Mouse (Mus musculus) heart, adult 2 months (tissue): ENCODE results near the gene Mnt. TPM values are rescaled to one million over a fixed set of nuclear protein-coding genes. Genes with fewer than 3 reads are reported as not detected.
A peak's percentile ranks its signal among the peaks of the same experiment; 100 is the strongest.

Experiments used
- DNase-seq, 2 experiments: peaks; one replicate each; pipeline ENCODE4 v3.0.0; 2021
- H3K27ac ChIP-seq: fragments of 200-600 bp; 2 replicates; pipeline ENCODE4 v1.8.1; 2022
- H3K27me3 ChIP-seq: fragments of 200-500 bp; 2 replicates; pipeline ENCODE4 v1.6.1; 2012; ENCODE audit warnings: mild to moderate bottlenecking, low read length, inconsistent platforms, mixed read lengths; ENCODE audit not compliant: control insufficient read depth, insufficient read depth
- H3K36me3 ChIP-seq: fragments of 200-500 bp; 2 replicates; pipeline ENCODE4 v1.6.1; 2012; ENCODE audit warnings: low read length, inconsistent platforms; ENCODE audit not compliant: control insufficient read depth, insufficient read depth
- H3K4me1 ChIP-seq: fragments of 200-500 bp; 2 replicates; pipeline ENCODE4 v1.6.1; 2011; ENCODE audit warnings: low read length; ENCODE audit not compliant: control insufficient read depth, insufficient read depth
- H3K4me3 ChIP-seq: fragments of 200-600 bp; 2 replicates; pipeline ENCODE4 v1.8.1; 2022
- H3K79me2 ChIP-seq: fragments of 200-500 bp; replicated peaks from 2 replicates; pipeline ENCODE4 v1.6.1; 2012; ENCODE audit warnings: mild to moderate bottlenecking, inconsistent platforms, low read length, moderate library complexity, mixed read lengths; ENCODE audit not compliant: control insufficient read depth, insufficient read depth
- H3K9ac ChIP-seq: fragments of 200-500 bp; 2 replicates; pipeline ENCODE4 v1.6.1; 2012; ENCODE audit warnings: low read depth, mild to moderate bottlenecking, control low read depth, inconsistent platforms, low read length, mixed read lengths
- CTCF ChIP-seq: fragments of 200-600 bp; IDR thresholded peaks from 2 replicates; pipeline ENCODE4 v1.8.1; 2022; ENCODE audit warnings: antibody characterized with exemption, mild to moderate bottlenecking, moderate library complexity
- EP300 ChIP-seq: fragments of 200-500 bp; IDR thresholded peaks from 2 replicates; pipeline ENCODE4 v1.6.1; 2011; ENCODE audit warnings: low read depth, low read length, control low read depth; ENCODE audit not compliant: insufficient read depth
- POLR2A ChIP-seq: fragments of 200-500 bp; IDR thresholded peaks from 2 replicates; pipeline ENCODE4 v1.6.1; 2011; ENCODE audit warnings: mild to moderate bottlenecking, low read depth, low read length, control low read depth; ENCODE audit not compliant: insufficient read depth
- WGBS: fragments of 180-500 bp; shearing (Covaris S2); methylation state at CpG from one replicate; pipeline ENCODE4 v1.1.7; 2018; 5-methylcytosine and 5-hydroxymethylcytosine counted together
- intact Hi-C: fragments of 180-260 bp; cut with DNase I; formaldehyde crosslinking; loops from one replicate; pipeline ENCODE4 v1.15.1; 2025
- polyA plus RNA-seq: library from polyadenylated mRNA; depleted of rRNA; stranded (reverse); fragments of >200 nt; gene quantifications from 2 replicates; pipeline ENCODE4 v1.2.3, GENCODE M21; 2012
- total RNA-seq, 2 experiments: library from RNA; stranded (reverse); gene quantifications; 2 replicates each; pipeline ENCODE4 v1.2.3; 2021

Mnt gene
- total and polyA plus RNA-seq, 3 experiments, result 6.7 to 10.7 (median 6.9) TPM

GRCm38 (mm10) chr11:74828965-74829550, 1.7 kb upstream of the Mnt start:
- H3K4me1 ChIP-seq, result peaks cover 14% of the 10 kb centered on the region
- 39% methylated on average over 11 of the region's 11 CpGs for WGBS
- peak overlapping the region; percentile 98 for H3K27ac ChIP-seq
- peak overlapping the region; percentile 99; the same call in 1 of the 2 replicates for H3K4me3 ChIP-seq
- no peaks in the 10 kb centered on the region for H3K27me3 ChIP-seq
- peak in 1 of 2 experiments; percentile 28 for DNase-seq
- no peaks in the 10 kb centered on the region for H3K79me2 ChIP-seq
- intact Hi-C loops, result loop anchor here (2.0 kb wide), 1 partner anchor 16 kb away; no protein-coding TSS in a partner anchor
- H3K36me3 ChIP-seq, result no peaks in the 10 kb centered on the region
- H3K9ac ChIP-seq, result no peak overlapping the region
- TF ChIP-seq POLR2A, result no peak
- no peak for TF ChIP-seq EP300
- TF ChIP-seq CTCF, result no peak

DNA sequence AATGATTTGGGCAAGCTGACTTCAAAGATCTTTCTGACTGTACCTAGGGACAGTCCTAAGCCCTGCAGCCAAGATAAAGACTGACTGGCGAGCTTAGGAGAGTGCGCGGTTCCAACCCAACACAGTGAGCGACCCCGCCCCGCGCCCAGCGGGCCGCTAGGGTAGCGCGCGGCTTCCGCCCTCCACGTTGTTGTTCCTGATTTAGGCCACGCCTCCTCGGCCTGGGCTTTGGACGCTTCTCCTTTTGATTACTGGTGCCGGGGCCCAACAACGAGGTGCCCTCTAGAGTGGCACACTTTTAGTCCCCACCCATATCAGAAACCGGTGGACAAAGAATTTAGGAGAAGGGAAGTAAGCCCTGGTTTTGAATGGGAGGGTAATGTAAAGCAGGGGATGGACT, 908 bp upstream of the Mnt start:
- intact Hi-C loops, result loop anchor here (2.0 to 10.0 kb wide), 5 partner anchors 15 to 632 kb away; partner anchors contain the start of genes Cluh, Hic1, Pafah1b1 and Tlcd2
- peak; percentile 85 to 91 for DNase-seq
- under 1% methylated on average over 20 of the region's 20 CpGs for WGBS

GRCm38 (mm10) chr11:74831191-74831605, 478 bp downstream of the Mnt start:
- peak; percentile 70 to 73 for DNase-seq
- Histone ChIP-seq H3K27ac (peak overlapping the region; percentile 98), H3K4me1 (peaks cover 20% of the 10 kb centered on the region), H3K9ac (peak overlapping the region; percentile 95), H3K4me3 (peak overlapping the region; percentile 99), H3K79me2 (peaks cover 2% of the 10 kb centered on the region; the same call in 1 of the 2 replicates), H3K27me3 (no peaks in the 10 kb centered on the region), H3K36me3 (no peaks in the 10 kb centered on the region)
- under 1% methylated on average over 35 of the region's 35 CpGs for WGBS
- intact Hi-C loops, result loop anchor here (1.0 to 10.0 kb wide), 5 partner anchors 8 to 631 kb away; partner anchors contain the start of genes Cluh, Hic1, Pafah1b1 and Tlcd2
- no peak for TF ChIP-seq POLR2A
- TF ChIP-seq CTCF, result no peak
- TF ChIP-seq EP300, result no peak

More for the DNA sequence above, 908 bp upstream of the Mnt start:
- Histone ChIP-seq H3K27ac (peak overlapping the region; percentile 98), H3K27me3 (no peaks in the 10 kb centered on the region), H3K9ac (peak overlapping the region; percentile 48), H3K36me3 (no peaks in the 10 kb centered on the region), H3K79me2 (no peaks in the 10 kb centered on the region), H3K4me3 (peak overlapping the region; percentile 99), H3K4me1 (peaks cover 21% of the 10 kb centered on the region)
- TF ChIP-seq POLR2A (0 out of 2 replicates have a peak, but pooled peaks have one; percentile 36), EP300 (no peak), CTCF (peak; percentile 62)

- TF ChIP-seq EP300, result peak; percentile 50; the same call in 1 of the 2 replicates
- no peak for TF ChIP-seq CTCF
- TF ChIP-seq POLR2A, result peak; percentile 92
- H3K4me3 ChIP-seq, result peak overlapping the region; percentile 99
- H3K36me3 ChIP-seq, result no peaks in the 10 kb centered on the region
- peaks cover 5% of the 10 kb centered on the region; the same call in 1 of the 2 replicates for H3K79me2 ChIP-seq
- DNase-seq, result peak; percentile 100
- peaks cover 20% of the 10 kb centered on the region for H3K4me1 ChIP-seq
- intact Hi-C loops, result loop anchor here (1.0 to 10.0 kb wide), 5 partner anchors 7 to 630 kb away; partner anchors contain the start of genes Cluh, Hic1, Pafah1b1 and Tlcd2
- H3K27ac ChIP-seq, result peak overlapping the region; percentile 98
- under 1% methylated on average over 61 of the region's 61 CpGs for WGBS
- H3K27me3 ChIP-seq, result no peaks in the 10 kb centered on the region
- H3K9ac ChIP-seq, result peak overlapping the region; percentile 95
These were observed 1.1 kb downstream of the Mnt start for GRCm38 (mm10) chr11:74831606-74832451.

GRCm38 (mm10) chr11:74832503-74833143, 1.9 kb downstream of the Mnt start:
- TF ChIP-seq POLR2A (no peak), CTCF (no peak), EP300 (no peak)
- intact Hi-C loops, result loop anchor here (5.0 to 10.0 kb wide), 3 partner anchors 185 to 630 kb away; partner anchors contain the start of genes Cluh, Hic1 and Tlcd2
- Histone ChIP-seq H3K27ac (peak overlapping the region; percentile 98), H3K27me3 (no peaks in the 10 kb centered on the region), H3K79me2 (peaks cover 5% of the 10 kb centered on the region; the same call in 1 of the 2 replicates), H3K4me3 (peak overlapping the region; percentile 99), H3K36me3 (no peaks in the 10 kb centered on the region), H3K9ac (peak overlapping the region; percentile 55), H3K4me1 (peaks cover 23% of the 10 kb centered on the region)
- 1% methylated on average over 26 of the region's 26 CpGs for WGBS
- DNase-seq, result peak; percentile 69 to 79
